Mouse (Mus musculus): ENCODE results near the gene Ddit4l. TPM values are rescaled to one million over a fixed set of nuclear protein-coding genes. Genes with fewer than 3 reads are reported as not detected.

Ddit4l gene
- polyA plus RNA-seq (2017; shearing (Covaris generic)): not detected

GRCm38 (mm10) chr3:137621312-137621711 lies at the start of gene Ddit4l:
Gene Ddit4l, plus strand, starts transcription at chr3:137621612.

GRCm38 (mm10) chr3:137671224-137671623 lies 49.8 kb downstream of the Ddit4l start, which contains the start of gene Gm21962:
Gene Gm21962, plus strand, starts transcription at chr3:137671524.

Other genes with a start within 250 kb of the Ddit4l start
- not detected for gene Gm21962, start 49.9 kb downstream of the Ddit4l start, polyA plus RNA-seq (2017; shearing (Covaris generic))
- 1,347 TPM for gene H2afz, start 242.9 kb downstream of the Ddit4l start, polyA plus RNA-seq (2017; shearing (Covaris generic))
- 9.4 TPM for gene Dnajb14, start 246.1 kb downstream of the Ddit4l start, polyA plus RNA-seq (2017; shearing (Covaris generic))

Measured in effector memory CD4-positive, alpha-beta T cell, adult 5 months (primary cell).